Mouse (Mus musculus): ENCODE results near the gene Gm17657.
A peak's percentile ranks its signal among the peaks of the same experiment; 100 is the strongest.
"Not testable (repeated sequence)": the region's sequence is repeated elsewhere in the genome, so short reads cannot be mapped to it uniquely, and the experiment has no call there.

Gene Gm17657

GRCm38 (mm10) chr17:29548494-29548893 is 944 bp downstream of the Gm17657 start:
- no peak for DNase-seq (ENCODE audit: low read depth, low spot score)

GRCm38 (mm10) chr17:29545241-29545640 is 4.2 kb downstream of the Gm17657 start:
- DNase-seq (ENCODE audit: low read depth, low spot score) = no peak

GRCm38 (mm10) chr17:29544064-29544463 is 5.4 kb downstream of the Gm17657 start:
- no peak for DNase-seq (ENCODE audit: low read depth, low spot score)

DNA sequence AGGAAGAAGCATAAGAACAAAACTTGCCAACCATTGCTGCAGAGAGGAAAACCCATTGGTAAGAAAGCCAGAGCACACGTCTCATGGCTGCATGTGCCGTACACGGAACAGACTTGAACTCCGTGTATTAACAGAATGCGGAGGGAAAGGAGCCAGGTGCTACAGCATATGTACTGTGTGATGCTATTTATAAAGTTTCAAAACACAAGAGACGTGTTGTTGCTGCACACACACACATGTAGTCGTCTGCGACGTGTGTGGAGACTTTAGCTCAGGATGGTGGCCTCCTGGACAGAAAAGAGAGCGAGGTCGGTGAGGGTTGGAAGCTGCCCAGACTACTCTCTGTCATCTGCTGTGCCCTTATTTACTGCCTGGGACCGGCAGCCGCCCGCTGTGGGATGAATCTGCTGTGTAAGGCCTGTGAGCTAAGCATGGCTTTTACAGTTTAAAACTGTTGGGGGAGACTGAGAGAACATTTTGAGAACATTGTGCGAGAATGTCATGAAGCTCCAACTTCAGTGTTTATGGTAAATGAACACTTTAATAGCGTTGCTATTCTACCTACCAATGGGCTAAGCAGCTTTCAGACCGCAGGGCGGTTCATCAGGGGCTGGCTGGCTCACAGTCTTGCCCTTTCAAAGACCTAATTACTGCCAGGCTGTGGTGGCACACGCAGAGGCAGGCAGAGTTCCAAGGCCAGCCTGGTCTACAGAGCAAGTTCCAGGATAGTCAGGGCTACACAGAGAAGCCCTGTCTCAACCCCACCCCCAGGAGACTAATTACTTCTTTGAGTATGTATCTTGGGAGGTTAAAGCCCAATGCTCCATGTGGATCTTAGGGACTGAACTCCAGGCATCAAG is 6.4 kb downstream of the Gm17657 start:
- DNase-seq (ENCODE audit: low read depth, low spot score) = no peak

- DNase-seq (ENCODE audit: low read depth, low spot score) = no peak
Observed at GRCm38 (mm10) chr17:29541419-29541818, 8.0 kb downstream of the Gm17657 start.

- DNase-seq (ENCODE audit: low read depth, low spot score) = no peak
Observed at GRCm38 (mm10) chr17:29540426-29540825, 9.0 kb downstream of the Gm17657 start.

DNA sequence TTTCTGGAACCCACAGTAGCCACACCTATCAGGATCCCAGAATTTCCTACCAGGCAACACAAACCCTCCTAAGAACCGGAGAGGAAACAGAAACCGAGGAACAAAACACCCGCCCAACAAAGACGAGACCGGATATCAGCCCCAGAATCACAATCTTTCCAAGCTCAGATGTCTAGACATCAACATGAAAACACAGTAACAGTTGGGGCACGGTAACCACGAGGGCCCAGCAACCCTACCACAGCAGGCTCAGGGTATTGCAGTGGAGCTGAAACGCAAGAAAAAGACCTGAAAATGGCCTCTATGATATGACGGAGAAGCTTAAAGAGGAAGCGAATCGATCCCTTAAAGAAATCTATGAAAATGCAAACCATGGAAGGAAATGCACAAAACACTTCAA is 15.6 kb downstream of the Gm17657 start:
- no peak for DNase-seq (ENCODE audit: low read depth, low spot score)

- no peak for DNase-seq (ENCODE audit: low read depth, low spot score)
Observed at GRCm38 (mm10) chr17:29531757-29532384, 17.6 kb downstream of the Gm17657 start.

- no peak for DNase-seq (ENCODE audit: low read depth, low spot score)
Observed at GRCm38 (mm10) chr17:29531278-29531677, 18.2 kb downstream of the Gm17657 start.

GRCm38 (mm10) chr17:29530508-29530907 is 18.9 kb downstream of the Gm17657 start:
- no peak for DNase-seq (ENCODE audit: low read depth, low spot score)

- no peak for DNase-seq (ENCODE audit: low read depth, low spot score)
Observed at GRCm38 (mm10) chr17:29528568-29529187, 20.8 kb downstream of the Gm17657 start.

- no peak for DNase-seq (ENCODE audit: low read depth, low spot score)
Observed at GRCm38 (mm10) chr17:29525613-29526012, 23.8 kb downstream of the Gm17657 start.

- DNase-seq (ENCODE audit: low read depth, low spot score) = no peak
Observed at GRCm38 (mm10) chr17:29519731-29520130, 29.7 kb downstream of the Gm17657 start.

DNA sequence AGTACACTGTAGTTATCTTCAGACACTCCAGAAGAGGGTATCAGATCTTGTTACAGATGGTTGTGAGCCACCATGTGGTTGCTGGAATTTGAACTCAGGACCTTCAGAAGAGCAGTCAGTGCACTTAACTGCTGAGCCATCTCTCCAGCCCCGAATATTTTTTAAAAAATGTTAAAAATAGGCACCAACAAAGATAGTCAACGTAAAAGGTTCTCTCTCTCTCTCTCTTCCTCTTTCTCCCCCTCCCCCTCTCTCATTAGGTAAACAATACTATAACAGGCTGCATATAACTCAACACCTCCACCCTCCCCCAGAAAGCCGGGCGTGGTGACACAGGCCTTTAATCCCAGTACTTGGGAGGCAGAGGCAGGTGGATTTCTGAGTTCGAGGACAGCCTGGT is 30.8 kb downstream of the Gm17657 start:
- DNase-seq (ENCODE audit: low read depth, low spot score) = not testable (repeated sequence)

- DNase-seq (ENCODE audit: low read depth, low spot score) = peak; percentile 89
Observed at GRCm38 (mm10) chr17:29514435-29514834, 35.0 kb downstream of the Gm17657 start.

DNA sequence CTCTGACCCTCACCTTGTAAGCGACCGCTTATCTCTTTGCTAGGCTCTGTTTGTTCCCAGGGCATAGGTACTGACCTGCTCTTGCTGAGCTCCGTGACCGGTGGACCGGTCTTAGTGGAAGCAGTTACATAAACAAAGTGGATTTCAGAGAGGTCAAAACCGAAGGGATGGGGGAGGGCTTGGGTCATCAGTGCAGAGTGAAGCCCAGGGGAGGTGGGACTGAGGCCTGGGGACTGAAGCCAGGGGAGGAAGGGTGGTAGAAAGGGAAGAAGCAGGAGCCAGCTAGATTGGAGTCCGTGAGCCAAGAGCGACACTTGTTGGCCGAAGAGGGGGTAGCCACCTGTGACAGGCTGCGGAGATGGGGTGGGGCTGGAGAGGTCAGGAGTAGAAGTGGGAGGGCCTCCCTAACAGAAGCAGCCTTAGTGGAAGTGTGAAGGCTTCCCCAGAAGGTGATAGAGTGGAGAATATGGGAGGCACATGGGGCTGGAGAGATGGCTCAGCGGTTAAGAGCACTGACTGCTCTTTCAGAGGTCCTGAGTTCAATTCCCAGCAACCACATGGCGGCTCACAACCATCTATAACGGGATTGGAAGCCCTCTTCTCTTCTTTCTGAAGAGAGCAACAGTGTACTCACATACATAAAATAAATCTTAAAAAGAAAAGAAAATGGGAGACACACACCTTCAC is 36.3 kb downstream of the Gm17657 start:
- peak; percentile 74 for DNase-seq (ENCODE audit: low read depth, low spot score)

DNA sequence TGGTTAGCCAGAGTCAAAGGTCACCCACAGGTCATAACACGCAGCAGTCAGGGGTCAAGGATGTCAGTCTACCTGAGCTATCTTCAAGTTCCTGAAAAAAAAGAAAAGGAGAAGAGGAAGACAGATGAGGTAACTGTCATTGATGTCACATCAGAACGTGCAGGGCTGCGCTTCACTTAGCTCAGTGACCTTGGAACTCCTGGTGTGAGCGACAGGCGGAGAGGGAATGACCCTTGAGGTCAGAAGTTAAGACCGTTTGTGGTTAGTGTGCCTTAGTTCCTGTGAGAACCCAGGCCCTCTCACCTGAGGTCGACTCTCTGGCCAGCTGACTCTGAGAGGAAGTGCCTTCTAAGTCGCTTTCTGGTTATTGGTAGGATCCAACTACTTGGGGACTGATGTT is 38.7 kb downstream of the Gm17657 start:
- no peak for DNase-seq (ENCODE audit: low read depth, low spot score)

DNA sequence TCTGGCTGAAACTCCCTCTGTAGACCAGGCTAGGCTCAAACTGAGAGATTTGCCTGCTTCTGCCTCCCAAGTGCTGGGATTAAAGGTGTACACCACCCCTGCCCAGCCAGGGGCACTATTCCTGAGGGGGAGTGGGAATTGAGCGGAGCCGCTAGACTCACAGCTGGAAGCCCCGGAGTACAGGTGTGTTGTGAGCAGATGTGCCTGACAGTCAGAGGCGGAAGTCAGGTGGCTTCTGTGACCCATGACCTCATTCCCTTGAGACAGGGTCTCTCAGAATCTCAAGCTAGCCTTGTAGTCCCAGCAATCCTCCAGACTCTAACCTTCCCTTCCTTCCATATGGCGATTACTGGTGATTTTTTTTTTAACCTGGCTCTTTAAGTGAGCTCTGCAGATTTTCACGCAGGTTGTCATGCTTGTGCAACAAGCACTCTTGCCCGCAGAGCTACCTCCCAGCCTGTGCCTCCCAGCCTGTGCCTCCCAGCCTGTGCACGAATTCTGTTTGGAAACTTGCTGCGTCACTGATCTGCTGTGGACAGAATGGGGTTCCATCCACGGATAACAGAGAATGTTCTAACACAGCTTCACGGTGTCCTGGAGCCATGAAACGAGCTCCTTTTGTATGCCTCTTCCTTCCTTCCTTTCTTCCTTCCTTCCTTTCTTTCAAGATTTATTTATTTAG is 40.4 kb downstream of the Gm17657 start:
- DNase-seq (ENCODE audit: low read depth, low spot score) = no peak

- no peak for DNase-seq (ENCODE audit: low read depth, low spot score)
Observed at GRCm38 (mm10) chr17:29503700-29504099, 45.7 kb downstream of the Gm17657 start.

GRCm38 (mm10) chr17:29502669-29503665 is 46.5 kb downstream of the Gm17657 start:
- no peak for DNase-seq (ENCODE audit: low read depth, low spot score)

Data from forelimb bud, embryonic 11.5 days (tissue).